Mouse (Mus musculus) naive thymus-derived CD4-positive, alpha-beta T cell, adult 5 months (primary cell): ENCODE results near the gene Krt7. TPM values are rescaled to one million over a fixed set of nuclear protein-coding genes. Genes with fewer than 3 reads are reported as not detected.

Source experiments
- polyA plus RNA-seq: library from polyadenylated mRNA; unstranded; fragments of 100-300 nt; shearing (Covaris generic); gene quantifications from one replicate; pipeline ENCODE4 v1.2.1, GENCODE M21; 2017

The Krt7 gene
- polyA plus RNA-seq = not detected

GRCm38 (mm10) chr15:101410775-101411174, at the start of gene Krt7:
TSS of gene Krt7 (plus strand) at chr15:101411043.

GRCm38 (mm10) chr15:101370101-101370911, 40.5 kb upstream of the Krt7 start, which contains the start of gene Krt80:
TSS of gene Krt80 (minus strand) at chr15:101370162.

GRCm38 (mm10) chr15:101438555-101438954, 27.7 kb downstream of the Krt7 start, which contains the start of gene Krt87:
TSS of gene Krt87 (minus strand) at chr15:101438804.

GRCm38 (mm10) chr15:101447444-101447843, 36.6 kb downstream of the Krt7 start, which contains the start of gene Krt88:
TSS of gene Krt88 (plus strand) at chr15:101447744.

GRCm38 (mm10) chr15:101463651-101464050, 52.8 kb downstream of the Krt7 start, which contains the start of gene Krt81:
TSS of gene Krt81 (minus strand) at chr15:101463751.

GRCm38 (mm10) chr15:101472952-101473528, 62.2 kb downstream of the Krt7 start, which contains the start of gene Krt86:
TSS of gene Krt86 (plus strand) at chr15:101473478.

Other genes starting within 250 kb of the Krt7 start
- 4.6 TPM for gene Acvr1b, start 237.0 kb upstream of the Krt7 start, polyA plus RNA-seq
- 13.2 TPM for gene Grasp, start 186.9 kb upstream of the Krt7 start, polyA plus RNA-seq
- 458 TPM for gene Nr4a1, start 156.8 kb upstream of the Krt7 start, polyA plus RNA-seq
- gene Atg101, start 126.8 kb upstream of the Krt7 start, polyA plus RNA-seq = 99.9 TPM
- not detected for gene 6030408B16Rik, start 117.8 kb upstream of the Krt7 start, polyA plus RNA-seq
- gene Krt80, start 40.9 kb upstream of the Krt7 start, polyA plus RNA-seq = not detected
- not detected for gene Krt87, start 27.8 kb downstream of the Krt7 start, polyA plus RNA-seq
- not detected for gene Krt88, start 36.7 kb downstream of the Krt7 start, polyA plus RNA-seq
- gene Krt81, start 52.7 kb downstream of the Krt7 start, polyA plus RNA-seq = not detected
- not detected for gene Krt86, start 62.4 kb downstream of the Krt7 start, polyA plus RNA-seq
- gene Krt83, start 80.5 kb downstream of the Krt7 start, polyA plus RNA-seq = not detected
- not detected for gene Gm49425, start 106.2 kb downstream of the Krt7 start, polyA plus RNA-seq
- not detected for gene Krt84, start 121.8 kb downstream of the Krt7 start, polyA plus RNA-seq
- gene Krt82, start 139.6 kb downstream of the Krt7 start, polyA plus RNA-seq = not detected
- not detected for gene Krt90, start 151.9 kb downstream of the Krt7 start, polyA plus RNA-seq
- 0.10 TPM for gene Krt75, start 162.9 kb downstream of the Krt7 start, polyA plus RNA-seq
- gene Gm5414, start 217.1 kb downstream of the Krt7 start, polyA plus RNA-seq = not detected
- not detected for gene Gm5478, start 236.3 kb downstream of the Krt7 start, polyA plus RNA-seq